Mouse (Mus musculus) embryonic facial prominence, embryonic 11.5 days (tissue): ENCODE measurements at regions not wholly inside any gene's neighbourhood (a gene's known extent, or its start where the extent isn't known, plus 50 kb on each side); places are given as distances from the start of the nearest gene placed in this dataset.

Experiments
- ATAC-seq: fragments of 200-750 bp; cut with Nextera tagmentation; replicated peaks from 2 replicates; pipeline ENCODE4 v1.8.0; 2017; ENCODE audit warnings: low read depth; ENCODE audit not compliant: insufficient number of reproducible peaks, low FRiP score, low TSS enrichment
- DNase-seq: peaks from one replicate; pipeline ENCODE4 v3.0.0-alpha.2; 2015; ENCODE audit warnings: low spot score
- H3K27ac ChIP-seq: fragments of 300-500 bp; sonication (generic); replicated peaks from 2 replicates; pipeline ENCODE4 v1.5.1; 2014; ENCODE audit warnings: mild to moderate bottlenecking, low read depth, low read length, control low read depth
- H3K27me3 ChIP-seq: fragments of 300-500 bp; sonication (generic); 2 replicates; pipeline ENCODE4 v1.6.1; 2014; ENCODE audit warnings: mild to moderate bottlenecking, low read length, moderate library complexity, mixed read lengths; ENCODE audit not compliant: control insufficient read depth, insufficient read depth
- H3K36me3 ChIP-seq: fragments of 300-500 bp; sonication (generic); replicated peaks from 2 replicates; pipeline ENCODE4 v1.6.1; 2014; ENCODE audit warnings: low read depth, mild to moderate bottlenecking, low read length, moderate library complexity, mixed read lengths; ENCODE audit not compliant: control insufficient read depth, insufficient read depth
- H3K4me1 ChIP-seq: fragments of 300-500 bp; sonication (generic); 2 replicates; pipeline ENCODE4 v1.6.1; 2014; ENCODE audit warnings: low read length, mixed read lengths; ENCODE audit not compliant: control insufficient read depth, insufficient read depth
- H3K4me2 ChIP-seq: fragments of 300-500 bp; sonication (generic); 2 replicates; pipeline ENCODE4 v1.6.1; 2014; ENCODE audit warnings: low read depth, mild to moderate bottlenecking, control low read depth, low read length, moderate library complexity
- H3K4me3 ChIP-seq: fragments of 300-500 bp; sonication (generic); 2 replicates; pipeline ENCODE4 v1.5.1; 2014; ENCODE audit warnings: low read depth, low read length, control low read depth
- H3K9ac ChIP-seq: fragments of 300-500 bp; sonication (generic); replicated peaks from 2 replicates; pipeline ENCODE4 v1.6.1; 2014; ENCODE audit warnings: mild to moderate bottlenecking, control low read depth, low read length
- H3K9me3 ChIP-seq: fragments of 300-500 bp; sonication (generic); replicated peaks from 2 replicates; pipeline ENCODE4 v1.6.1; 2016; ENCODE audit warnings: mild to moderate bottlenecking, low read length, inconsistent platforms, mixed read lengths; ENCODE audit not compliant: control insufficient read depth
- WGBS: fragments of 180-500 bp; shearing (Covaris S2); extraction: QIAGEN DNeasy Blood & Tissue Kit; methylation state at CpG from one replicate; pipeline ENCODE4 v1.1.7; 2014; 5-methylcytosine and 5-hydroxymethylcytosine counted together

- no peaks in the 10 kb centered on the region for H3K36me3 ChIP-seq
- WGBS: 32% methylated on average over 1 of the region's 1 CpGs
- H3K4me3 ChIP-seq: no peak overlapping the region
- no peak overlapping the region for H3K9ac ChIP-seq
- no peak for ATAC-seq
- no peaks in the 10 kb centered on the region for H3K27me3 ChIP-seq
- no peak overlapping the region for H3K4me2 ChIP-seq
- no peaks in the 10 kb centered on the region for H3K9me3 ChIP-seq
- DNase-seq: no peak
- H3K4me1 ChIP-seq: no peaks in the 10 kb centered on the region
- no peak overlapping the region for H3K27ac ChIP-seq
Measured at GRCm38 (mm10) chr6:109370286-109370685, 541.8 kb downstream of the Edem1 start.

GRCm38 (mm10) chr6:109371931-109372330 lies 543.5 kb downstream of the Edem1 start:
- Histone ChIP-seq H3K36me3 (no peaks in the 10 kb centered on the region), H3K9me3 (no peaks in the 10 kb centered on the region), H3K9ac (no peak overlapping the region), H3K4me3 (no peak overlapping the region), H3K4me1 (no peaks in the 10 kb centered on the region), H3K27ac (no peak overlapping the region), H3K4me2 (no peak overlapping the region), H3K27me3 (no peaks in the 10 kb centered on the region)
- 59% methylated on average over 3 of the region's 3 CpGs for WGBS
- DNase-seq (no peak), ATAC-seq (no peak)

GRCm38 (mm10) chr6:109387212-109387611 lies 558.8 kb downstream of the Edem1 start:
- no peaks in the 10 kb centered on the region for H3K36me3 ChIP-seq
- H3K9ac ChIP-seq: no peak overlapping the region
- DNase-seq: no peak
- H3K4me2 ChIP-seq: no peak overlapping the region
- ATAC-seq: no peak
- no peaks in the 10 kb centered on the region for H3K9me3 ChIP-seq
- H3K27me3 ChIP-seq: no peaks in the 10 kb centered on the region
- no peak overlapping the region for H3K4me3 ChIP-seq
- no peak overlapping the region for H3K27ac ChIP-seq
- no peaks in the 10 kb centered on the region for H3K4me1 ChIP-seq
- WGBS: 43% methylated on average over 3 of the region's 3 CpGs

GRCm38 (mm10) chr6:109389781-109390180 lies 561.3 kb downstream of the Edem1 start:
- no peak overlapping the region for H3K9ac ChIP-seq
- no peaks in the 10 kb centered on the region for H3K27me3 ChIP-seq
- no peak overlapping the region for H3K4me3 ChIP-seq
- WGBS: 74% methylated on average over 1 of the region's 1 CpGs
- H3K9me3 ChIP-seq: no peaks in the 10 kb centered on the region
- no peaks in the 10 kb centered on the region for H3K4me1 ChIP-seq
- H3K36me3 ChIP-seq: no peaks in the 10 kb centered on the region
- no peak overlapping the region for H3K27ac ChIP-seq
- DNase-seq (no peak), ATAC-seq (no peak)
- no peak overlapping the region for H3K4me2 ChIP-seq

- no peak overlapping the region for H3K27ac ChIP-seq
- H3K36me3 ChIP-seq: no peaks in the 10 kb centered on the region
- no peak overlapping the region for H3K9ac ChIP-seq
- H3K4me3 ChIP-seq: no peak overlapping the region
- no peak for ATAC-seq
- H3K27me3 ChIP-seq: no peaks in the 10 kb centered on the region
- peak; percentile 18 for DNase-seq
- H3K4me1 ChIP-seq: no peaks in the 10 kb centered on the region
- 68% methylated on average over 3 of the region's 3 CpGs for WGBS
- no peaks in the 10 kb centered on the region for H3K9me3 ChIP-seq
- no peak overlapping the region for H3K4me2 ChIP-seq
Measured at GRCm38 (mm10) chr6:109398690-109399089, 570.2 kb downstream of the Edem1 start.

- Histone ChIP-seq H3K27ac (no peak overlapping the region), H3K4me1 (no peaks in the 10 kb centered on the region), H3K9me3 (no peaks in the 10 kb centered on the region), H3K9ac (no peak overlapping the region), H3K36me3 (no peaks in the 10 kb centered on the region), H3K27me3 (no peaks in the 10 kb centered on the region), H3K4me2 (no peak overlapping the region), H3K4me3 (no peak overlapping the region)
- ATAC-seq: no peak
- WGBS: 83% methylated on average over 5 of the region's 5 CpGs
- no peak for DNase-seq
Measured at GRCm38 (mm10) chr6:109419505-109420239, 591.2 kb downstream of the Edem1 start.

- Histone ChIP-seq H3K4me1 (no peaks in the 10 kb centered on the region), H3K27ac (no peak overlapping the region), H3K9me3 (no peaks in the 10 kb centered on the region), H3K36me3 (no peaks in the 10 kb centered on the region), H3K4me2 (no peak overlapping the region), H3K27me3 (no peaks in the 10 kb centered on the region), H3K9ac (no peak overlapping the region), H3K4me3 (no peak overlapping the region)
- 73% methylated on average over 2 of the region's 2 CpGs for WGBS
- ATAC-seq (no peak), DNase-seq (no peak)
Measured at GRCm38 (mm10) chr6:109433596-109433995, 605.2 kb downstream of the Edem1 start.
